Mouse (Mus musculus) kidney, postnatal 0 days (tissue): ENCODE data around the gene Adgrv1. TPM values are rescaled to one million over a fixed set of nuclear protein-coding genes. Genes with fewer than 3 reads are reported as not detected.

Experiments
- ATAC-seq: fragments of 200-750 bp; cut with Nextera tagmentation; replicated peaks from 2 replicates; pipeline ENCODE4 v1.8.0; 2017; ENCODE audit warnings: low read depth, moderate number of reproducible peaks, moderate TSS enrichment, moderate library complexity; ENCODE audit not compliant: low FRiP score
- DNase-seq: peaks from one replicate; pipeline ENCODE4 v3.0.0-alpha.2; 2016; ENCODE audit warnings: low spot score
- H3K27ac ChIP-seq: fragments of 300-500 bp; sonication (generic); 2 replicates; pipeline ENCODE4 v1.5.1; 2014; ENCODE audit warnings: mild to moderate bottlenecking
- H3K27me3 ChIP-seq: fragments of 300-500 bp; sonication (generic); 2 replicates; pipeline ENCODE4 v1.6.1; 2014; ENCODE audit warnings: low read length, mixed read lengths; ENCODE audit not compliant: insufficient read depth
- H3K36me3 ChIP-seq: fragments of 300-500 bp; sonication (generic); 2 replicates; pipeline ENCODE4 v1.6.1; 2014; ENCODE audit warnings: low read length, mixed read lengths; ENCODE audit not compliant: insufficient read depth
- H3K4me1 ChIP-seq: fragments of 300-500 bp; sonication (generic); replicated peaks from 2 replicates; pipeline ENCODE4 v1.6.1; 2014; ENCODE audit warnings: antibody characterized with exemption, low read length, mixed read lengths; ENCODE audit not compliant: insufficient read depth
- H3K4me2 ChIP-seq: fragments of 300-500 bp; sonication (generic); 2 replicates; pipeline ENCODE4 v1.6.1; 2014; ENCODE audit warnings: mild to moderate bottlenecking, low read length, moderate library complexity, mixed read lengths
- H3K4me3 ChIP-seq: fragments of 300-500 bp; sonication (generic); replicated peaks from 2 replicates; pipeline ENCODE4 v1.5.1; 2014; ENCODE audit warnings: low read depth, low read length
- H3K9ac ChIP-seq: fragments of 300-500 bp; sonication (generic); 2 replicates; pipeline ENCODE4 v1.6.1; 2014; ENCODE audit warnings: low read depth, low read length
- H3K9me3 ChIP-seq: fragments of 300-500 bp; sonication (generic); replicated peaks from 2 replicates; pipeline ENCODE4 v1.6.1; 2016; ENCODE audit warnings: low read length, inconsistent platforms, mixed read lengths
- CTCF ChIP-seq: IDR thresholded peaks from 2 replicates; pipeline ENCODE4 v1.5.1; 2016; ENCODE audit warnings: antibody characterized with exemption, low read depth, mild to moderate bottlenecking, moderate library complexity
- WGBS: fragments of 180-500 bp; shearing (Covaris S2); extraction: QIAGEN DNeasy Blood & Tissue Kit; methylation state at CpG from one replicate; pipeline ENCODE4 v1.1.7; 2014; 5-methylcytosine and 5-hydroxymethylcytosine counted together
- polyA plus RNA-seq: library from polyadenylated mRNA; unstranded; fragments of >200 nt; fragmentation: Nextera tagmentation; extraction: Ambion mirVana; gene quantifications from 2 replicates; pipeline ENCODE4 v1.2.1, GENCODE M21; 2015

The Adgrv1 gene
- polyA plus RNA-seq, 1 experiment from 2014 or later = 2.7 TPM

GRCm38 (mm10) chr13:81570241-81570821 is 62.6 kb downstream of the Adgrv1 start:
- DNase-seq = peak; percentile 91
- H3K4me2 ChIP-seq = peak overlapping the region; percentile 46
- H3K36me3 ChIP-seq = no peaks in the 10 kb centered on the region
- H3K27ac ChIP-seq = no peak overlapping the region
- no peak for TF ChIP-seq CTCF
- no peak overlapping the region for H3K9ac ChIP-seq
- WGBS = 23% methylated on average over 12 of the region's 12 CpGs
- no peaks in the 10 kb centered on the region for H3K27me3 ChIP-seq
- peak; percentile 92 for ATAC-seq
- no peaks in the 10 kb centered on the region for H3K9me3 ChIP-seq
- H3K4me3 ChIP-seq = peak overlapping the region; percentile 8; the same call in 1 of the 2 replicates
- H3K4me1 ChIP-seq = 0 out of 2 replicates have a peak, but pooled peaks cover 4% of the 10 kb centered on the region

- TF ChIP-seq CTCF = no peak
- DNase-seq (no peak), ATAC-seq (no peak)
- Histone ChIP-seq H3K4me2 (no peak overlapping the region), H3K9ac (no peak overlapping the region), H3K4me3 (no peak overlapping the region), H3K36me3 (no peaks in the 10 kb centered on the region), H3K27me3 (no peaks in the 10 kb centered on the region), H3K4me1 (no peaks in the 10 kb centered on the region), H3K27ac (no peak overlapping the region), H3K9me3 (no peaks in the 10 kb centered on the region)
- 91% methylated on average over 1 of the region's 1 CpGs for WGBS
Observed at GRCm38 (mm10) chr13:81550024-81550423, 82.9 kb downstream of the Adgrv1 start.

GRCm38 (mm10) chr13:81534916-81535315 is 98.0 kb downstream of the Adgrv1 start:
- WGBS = 83% methylated on average over 2 of the region's 2 CpGs
- DNase-seq = no peak
- no peak for TF ChIP-seq CTCF
- Histone ChIP-seq H3K4me3 (no peak overlapping the region), H3K9ac (no peak overlapping the region), H3K4me1 (no peaks in the 10 kb centered on the region), H3K9me3 (no peaks in the 10 kb centered on the region), H3K27me3 (no peaks in the 10 kb centered on the region), H3K4me2 (no peak overlapping the region), H3K36me3 (no peaks in the 10 kb centered on the region), H3K27ac (no peak overlapping the region)
- no peak for ATAC-seq

- WGBS = 43% methylated on average over 4 of the region's 4 CpGs
- Histone ChIP-seq H3K36me3 (no peaks in the 10 kb centered on the region), H3K4me1 (no peaks in the 10 kb centered on the region), H3K27ac (no peak overlapping the region), H3K4me2 (no peak overlapping the region), H3K9ac (no peak overlapping the region), H3K4me3 (no peak overlapping the region), H3K27me3 (no peaks in the 10 kb centered on the region), H3K9me3 (no peaks in the 10 kb centered on the region)
- peak; percentile 74 for ATAC-seq
- DNase-seq = peak; percentile 68
- peak; percentile 69 for TF ChIP-seq CTCF
Observed at GRCm38 (mm10) chr13:81526687-81527086, 106.3 kb downstream of the Adgrv1 start.

- H3K27me3 ChIP-seq = no peaks in the 10 kb centered on the region
Observed at GRCm38 (mm10) chr13:81510142-81510541, 122.8 kb downstream of the Adgrv1 start.

GRCm38 (mm10) chr13:81497035-81497434 is 135.9 kb downstream of the Adgrv1 start:
- ATAC-seq (0 out of 2 replicates have a peak, but pooled peaks have one; percentile 13), DNase-seq (no peak)
- Histone ChIP-seq H3K27me3 (no peaks in the 10 kb centered on the region), H3K4me3 (no peak overlapping the region), H3K4me1 (no peaks in the 10 kb centered on the region), H3K9ac (no peak overlapping the region), H3K27ac (no peak overlapping the region; the same call in 1 of the 2 replicates), H3K36me3 (no peaks in the 10 kb centered on the region), H3K9me3 (no peaks in the 10 kb centered on the region), H3K4me2 (no peak overlapping the region)
- WGBS = 54% methylated on average over 3 of the region's 3 CpGs
- no peak for TF ChIP-seq CTCF

More at GRCm38 (mm10) chr13:81510142-81510541, 122.8 kb downstream of the Adgrv1 start:
- no peaks in the 10 kb centered on the region for H3K9me3 ChIP-seq
- H3K36me3 ChIP-seq = no peaks in the 10 kb centered on the region
- H3K4me2 ChIP-seq = no peak overlapping the region
- H3K9ac ChIP-seq = no peak overlapping the region
- WGBS = 88% methylated on average over 7 of the region's 7 CpGs
- DNase-seq = no peak
- no peak for ATAC-seq
- no peak overlapping the region for H3K4me3 ChIP-seq
- TF ChIP-seq CTCF = no peak
- H3K27ac ChIP-seq = no peak overlapping the region
- H3K4me1 ChIP-seq = no peaks in the 10 kb centered on the region

GRCm38 (mm10) chr13:81491971-81492370 is 141.0 kb downstream of the Adgrv1 start:
- no peak overlapping the region for H3K9ac ChIP-seq
- DNase-seq = no peak
- TF ChIP-seq CTCF = no peak
- H3K27me3 ChIP-seq = no peaks in the 10 kb centered on the region
- H3K4me1 ChIP-seq = no peaks in the 10 kb centered on the region
- no peak overlapping the region for H3K4me3 ChIP-seq
- H3K27ac ChIP-seq = no peak overlapping the region
- H3K36me3 ChIP-seq = no peaks in the 10 kb centered on the region
- WGBS = 65% methylated on average over 7 of the region's 7 CpGs
- ATAC-seq = no peak
- H3K9me3 ChIP-seq = no peaks in the 10 kb centered on the region
- H3K4me2 ChIP-seq = no peak overlapping the region
